Mouse (Mus musculus) Patski (cell line): ENCODE measurements around the gene Poldip3. TPM values are rescaled to one million over a fixed set of nuclear protein-coding genes. Genes with fewer than 3 reads are reported as not detected.

Experiments used
- ATAC-seq: fragments of 100-300 bp; one replicate; pipeline ENCODE4 v1.8.0; 2021
- CTCF ChIA-PET: fragments of 350-600 bp; sonication (Branson Sonifier 250); formaldehyde crosslinking; loops from one replicate; lab custom pipeline; 2022; ENCODE audit warnings: inconsistent platforms; lab: Charles Lee
- POLR2A ChIA-PET: fragments of 350-600 bp; sonication (Branson Sonifier 250); formaldehyde crosslinking; loops from one replicate; lab custom pipeline; 2022; ENCODE audit warnings: antibody characterized with exemption, inconsistent platforms; lab: Charles Lee
- DNase-seq: peaks from one replicate; pipeline ENCODE4 v3.0.0-alpha.2; 2011; ENCODE audit warnings: low read depth, low spot score
- H3K27me3 ChIP-seq: fragments of 371-371 bp; one replicate; pipeline ENCODE4 v1.5.1; 2021
- CTCF ChIP-seq: fragments of 100-300 bp; IDR thresholded peaks from one replicate; pipeline ENCODE4 v1.5.1; 2021
- in situ Hi-C: fragments of 300-500 bp; cut with MboI; formaldehyde crosslinking; loops from 3 replicates; pipeline ENCODE4 v1.11.1; 2018; ENCODE audit warnings: low pct_unique_long_range_greater_than_20kb, mixed read lengths
- polyA plus RNA-seq: library from polyadenylated mRNA; unstranded; gene quantifications from one replicate; pipeline ENCODE4 v1.2.3, GENCODE M21; 2021

Poldip3 gene
- polyA plus RNA-seq, 1 experiment from 2014 or later: 97.2 TPM

- in situ Hi-C loops: no loop called here
- ChIA-PET POLR2A (interaction anchor here (2.0 kb wide), 1 partner anchor 8 kb away, joined by 5 read pairs; no protein-coding TSS in a partner anchor), CTCF (interaction anchor here (1.4 to 2.6 kb wide), 8 partner anchors 10 to 174 kb away, joined by 4 to 18 read pairs (median 5); partner anchors contain the start of gene Cyb5r3)
- no peak for DNase-seq
- TF ChIP-seq CTCF: no peak
- ATAC-seq: peak; percentile 71
- no peaks in the 10 kb centered on the region for H3K27me3 ChIP-seq
Observed at GRCm38 (mm10) chr15:83156929-83157666, 7.9 kb upstream of the Poldip3 start.

DNA sequence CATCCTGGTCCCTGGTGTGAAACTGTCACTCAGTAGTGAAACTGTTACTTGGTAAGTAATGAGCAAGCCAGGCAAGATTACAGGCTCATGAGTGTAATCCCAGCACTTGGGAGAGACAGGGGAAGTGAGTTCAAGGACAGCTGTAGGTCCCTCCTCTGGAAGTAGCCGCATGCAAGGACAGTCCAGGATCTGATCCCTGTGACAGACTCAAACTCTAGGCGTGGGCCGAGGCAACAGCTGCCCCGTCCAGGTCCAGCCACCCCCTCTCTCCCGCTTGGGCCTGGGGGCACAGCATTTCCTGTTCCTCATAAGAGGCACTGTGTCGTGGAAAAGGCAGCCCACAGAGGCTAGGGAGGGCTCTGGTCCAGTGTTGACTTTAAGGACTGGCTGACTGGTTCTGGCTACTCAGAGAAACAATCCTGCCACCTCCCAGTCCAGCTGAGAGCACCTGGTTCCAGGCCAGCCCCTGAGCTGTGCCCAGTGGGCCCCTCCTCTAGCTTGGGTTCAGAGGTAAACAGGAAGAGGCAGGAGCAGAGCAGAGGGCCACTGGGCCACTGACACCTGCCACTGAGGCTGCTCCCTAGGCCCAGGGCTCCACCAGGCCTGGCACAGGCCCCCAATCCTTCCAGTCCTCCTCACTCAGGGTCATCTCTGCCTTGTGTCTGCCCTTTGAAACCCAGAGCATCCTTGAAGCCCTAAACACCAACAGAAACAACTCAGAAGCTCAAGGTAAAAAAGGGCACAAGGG is 6.7 kb upstream of the Poldip3 start:
- ATAC-seq (no peak), DNase-seq (no peak)
- POLR2A ChIA-PET: interaction anchor here (2.0 kb wide), 1 partner anchor 10 kb away, joined by 5 read pairs; no protein-coding TSS in a partner anchor
- no peak for TF ChIP-seq CTCF
- in situ Hi-C loops: no loop called here
- no peaks in the 10 kb centered on the region for H3K27me3 ChIP-seq
- CTCF ChIA-PET: interaction anchor here (1.4 to 1.9 kb wide), 6 partner anchors 17 to 176 kb away, joined by 4 to 7 read pairs (median 5); partner anchors contain the start of gene Cyb5r3

GRCm38 (mm10) chr15:83154309-83154708 is 5.1 kb upstream of the Poldip3 start:
- in situ Hi-C loops: loop anchor here (5.0 kb wide), 1 partner anchor 48 kb away; no protein-coding TSS in a partner anchor
- H3K27me3 ChIP-seq: no peaks in the 10 kb centered on the region
- no peak for TF ChIP-seq CTCF
- POLR2A ChIA-PET: no interaction called here
- CTCF ChIA-PET: no interaction called here
- no peak for DNase-seq
- no peak for ATAC-seq

DNA sequence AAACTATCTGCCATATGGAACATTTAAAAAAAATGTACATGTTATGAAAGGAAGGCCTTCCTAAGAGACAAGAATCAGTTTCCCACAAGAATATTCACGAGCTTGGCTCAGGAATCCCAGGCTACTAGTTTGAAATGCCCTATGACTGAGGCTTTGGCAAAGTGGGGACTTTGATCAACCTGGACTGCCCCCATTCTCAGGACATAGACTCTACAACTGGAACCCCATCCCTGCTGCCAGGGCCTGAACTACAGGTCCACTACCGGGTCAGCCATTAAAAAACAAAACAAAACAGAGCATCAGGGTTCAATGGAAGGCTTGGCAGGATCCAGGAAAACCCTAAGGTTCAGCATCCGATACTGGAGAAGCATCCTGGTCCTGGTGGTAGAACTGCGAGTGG is 1.5 kb upstream of the Poldip3 start:
- no peak for ATAC-seq
- in situ Hi-C loops: loop anchor here (5.0 kb wide), 1 partner anchor 52 kb away; no protein-coding TSS in a partner anchor
- H3K27me3 ChIP-seq: no peaks in the 10 kb centered on the region
- no peak for TF ChIP-seq CTCF
- POLR2A ChIA-PET: interaction anchor here (0.6 to 0.7 kb wide), 3 partner anchors 19 to 324 kb away, joined by 3 to 4 read pairs (median 3); no protein-coding TSS in a partner anchor
- CTCF ChIA-PET: interaction anchor here (1.2 to 1.8 kb wide), 2 partner anchors 8 to 21 kb away, joined by 3 to 5 read pairs; no protein-coding TSS in a partner anchor
- no peak for DNase-seq

DNA sequence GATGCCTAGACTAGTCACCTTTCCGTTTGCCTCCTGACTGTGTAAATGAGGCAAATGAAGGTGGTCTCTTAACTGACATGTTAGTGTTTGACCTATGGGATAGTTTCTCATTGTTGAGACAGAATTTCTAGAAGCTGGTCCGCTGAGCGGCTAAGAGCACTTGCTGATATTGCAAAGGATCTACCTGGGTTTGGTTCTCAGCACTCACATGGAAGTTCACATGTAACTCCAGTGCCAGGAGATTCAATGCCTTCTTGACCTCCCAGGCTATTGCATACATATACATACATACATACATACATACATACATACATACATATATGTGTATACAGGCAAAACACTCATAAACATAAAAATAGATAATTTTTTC is 874 bp upstream of the Poldip3 start:
- DNase-seq (no peak), ATAC-seq (no peak)
- in situ Hi-C loops: loop anchor here (5.0 kb wide), 1 partner anchor 52 kb away; no protein-coding TSS in a partner anchor
- no peaks in the 10 kb centered on the region for H3K27me3 ChIP-seq
- POLR2A ChIA-PET: interaction anchor here (0.6 to 1.6 kb wide), 4 partner anchors 20 to 324 kb away, joined by 3 to 4 read pairs (median 3); partner anchors contain the start of gene Cyb5r3
- CTCF ChIA-PET: interaction anchor here (1.2 kb wide), 1 partner anchor 21 kb away, joined by 3 read pairs; no protein-coding TSS in a partner anchor
- TF ChIP-seq CTCF: no peak

- POLR2A ChIA-PET: interaction anchor here (0.7 to 1.6 kb wide), 9 partner anchors 8 to 217 kb away, joined by 3 to 6 read pairs (median 3); partner anchors contain the start of gene Cyb5r3
- in situ Hi-C loops: no loop called here
- TF ChIP-seq CTCF: no peak
- H3K27me3 ChIP-seq: no peaks in the 10 kb centered on the region
- ATAC-seq (peak; percentile 70), DNase-seq (no peak)
- CTCF ChIA-PET: no interaction called here
Observed at GRCm38 (mm10) chr15:83148801-83149195, 386 bp downstream of the Poldip3 start.

DNA sequence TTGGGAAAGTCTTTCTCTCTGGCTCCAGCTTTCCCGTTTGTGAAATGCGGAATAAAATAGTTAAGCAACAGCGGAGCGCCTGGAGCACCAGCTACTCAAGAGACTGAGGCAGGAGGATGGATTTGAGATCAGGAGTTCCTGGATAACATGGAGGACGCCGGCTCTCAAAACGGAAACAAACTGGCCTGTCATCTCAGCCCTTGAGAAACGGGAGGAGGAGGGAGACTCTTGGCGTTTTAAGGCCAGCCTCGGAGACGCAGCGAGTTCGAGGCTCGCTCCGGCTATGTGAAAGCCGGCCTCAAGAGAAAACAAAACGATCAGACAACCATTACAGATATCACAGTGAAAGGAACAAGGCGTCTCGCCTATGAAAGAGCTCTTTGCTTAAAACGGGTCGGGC is 789 bp downstream of the Poldip3 start:
- in situ Hi-C loops: no loop called here
- ChIA-PET POLR2A (interaction anchor here (0.7 to 1.6 kb wide), 9 partner anchors 8 to 217 kb away, joined by 3 to 6 read pairs (median 3); partner anchors contain the start of gene Cyb5r3), CTCF (interaction anchor here (0.7 kb wide), 1 partner anchor 31 kb away, joined by 3 read pairs; no protein-coding TSS in a partner anchor)
- DNase-seq: no peak
- no peak for ATAC-seq
- no peaks in the 10 kb centered on the region for H3K27me3 ChIP-seq
- TF ChIP-seq CTCF: no peak

DNA sequence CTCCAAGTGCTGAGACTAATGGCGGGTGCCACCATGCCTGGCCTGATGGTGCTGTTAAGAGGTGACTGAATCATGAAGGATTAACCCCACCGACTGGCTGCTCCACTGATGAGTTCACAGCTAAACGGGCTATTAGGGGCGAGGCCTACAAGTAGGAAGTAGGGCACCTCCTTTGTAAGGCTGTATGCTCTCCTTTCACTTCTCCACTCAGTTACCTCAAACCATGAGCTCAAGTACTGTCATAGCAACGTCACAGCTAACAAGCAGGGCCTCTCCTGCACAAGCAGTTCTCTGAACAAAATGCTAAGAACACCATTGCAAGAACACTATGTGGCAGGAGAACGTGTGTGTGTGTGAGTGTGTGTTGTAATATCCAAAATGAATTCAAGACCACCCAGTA is 3.6 kb downstream of the Poldip3 start:
- in situ Hi-C loops: no loop called here
- ChIA-PET CTCF (interaction anchor here (1.2 kb wide), 1 partner anchor 24 kb away, joined by 3 read pairs; no protein-coding TSS in a partner anchor), POLR2A (interaction anchor here (0.7 kb wide), 1 partner anchor 22 kb away, joined by 5 read pairs; no protein-coding TSS in a partner anchor)
- no peaks in the 10 kb centered on the region for H3K27me3 ChIP-seq
- no peak for TF ChIP-seq CTCF
- DNase-seq: no peak
- ATAC-seq: no peak

DNA sequence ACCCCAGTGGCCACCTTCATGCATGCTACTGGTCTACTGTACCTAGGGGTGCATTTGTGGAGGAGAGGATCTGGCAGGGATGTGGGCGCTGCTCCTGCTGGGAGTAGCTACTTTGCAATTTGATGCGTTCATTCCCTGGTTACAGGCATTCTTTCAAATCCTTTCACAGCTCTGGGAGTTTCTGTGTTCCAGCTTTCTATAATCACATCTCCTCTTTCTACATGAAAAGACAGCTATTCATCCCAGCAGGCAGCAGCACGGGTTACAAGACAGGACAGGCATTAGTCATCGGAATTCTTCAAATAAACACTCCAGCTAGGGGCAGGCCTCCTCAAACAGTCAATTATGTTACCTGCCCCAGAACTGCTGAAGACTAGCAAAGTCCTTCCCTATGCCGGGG is 6.3 kb downstream of the Poldip3 start:
- ATAC-seq (peak; percentile 92), DNase-seq (peak; percentile 66)
- POLR2A ChIA-PET: no interaction called here
- CTCF ChIA-PET: interaction anchor here (0.8 to 2.0 kb wide), 5 partner anchors 9 to 29 kb away, joined by 3 to 5 read pairs (median 4); no protein-coding TSS in a partner anchor
- no peaks in the 10 kb centered on the region for H3K27me3 ChIP-seq
- in situ Hi-C loops: no loop called here
- no peak for TF ChIP-seq CTCF

GRCm38 (mm10) chr15:83135654-83136053 is 13.5 kb downstream of the Poldip3 start:
- DNase-seq (no peak), ATAC-seq (no peak)
- no peaks in the 10 kb centered on the region for H3K27me3 ChIP-seq
- no peak for TF ChIP-seq CTCF
- ChIA-PET CTCF (interaction anchor here (1.7 kb wide), 1 partner anchor 9 kb away, joined by 5 read pairs; no protein-coding TSS in a partner anchor), POLR2A (interaction anchor here (0.6 kb wide), 1 partner anchor 37 kb away, joined by 3 read pairs; the partner anchor contains the start of gene Cyb5r3)
- in situ Hi-C loops: no loop called here
